Mouse (Mus musculus) CD4-positive helper T cell, adult 2 months (primary cell): Measurements from ENCODE around the gene Wee1.
"Not testable (repeated sequence)": the region's sequence is repeated elsewhere in the genome, so short reads cannot be mapped to it uniquely, and the experiment has no call there.

Source experiments
- DNase-seq: peaks from one replicate; pipeline ENCODE4 v3.0.0-alpha.2; 2012; ENCODE audit warnings: low read depth, missing footprints, low spot score

The Wee1 gene

GRCm38 (mm10) chr7:110121516-110122288 lies at the start of gene Wee1:
Gene Wee1, plus strand, starts transcription at chr7:110122046.
- peak; percentile 98 for DNase-seq

GRCm38 (mm10) chr7:110078168-110078567 lies 43.7 kb upstream of the Wee1 start:
- DNase-seq, result no peak

GRCm38 (mm10) chr7:110083386-110084165 lies 38.3 kb upstream of the Wee1 start:
- DNase-seq, result peak; percentile 59

- DNase-seq, result no peak
These were observed 36.6 kb upstream of the Wee1 start for GRCm38 (mm10) chr7:110085217-110085616.

GRCm38 (mm10) chr7:110087914-110088313 lies 33.9 kb upstream of the Wee1 start:
- DNase-seq, result no peak

GRCm38 (mm10) chr7:110091670-110092069 lies 30.2 kb upstream of the Wee1 start:
- no peak for DNase-seq

- DNase-seq, result no peak
These were observed 25.5 kb upstream of the Wee1 start for GRCm38 (mm10) chr7:110096332-110096731.

- DNase-seq, result no peak
These were observed 24.6 kb upstream of the Wee1 start for GRCm38 (mm10) chr7:110097106-110097793.

GRCm38 (mm10) chr7:110100854-110101253 lies 21.0 kb upstream of the Wee1 start:
- no peak for DNase-seq

GRCm38 (mm10) chr7:110101266-110101665 lies 20.6 kb upstream of the Wee1 start:
- no peak for DNase-seq

- DNase-seq, result no peak
These were observed 16.8 kb upstream of the Wee1 start for GRCm38 (mm10) chr7:110105041-110105440.

GRCm38 (mm10) chr7:110106633-110107032 lies 15.2 kb upstream of the Wee1 start:
- no peak for DNase-seq

- DNase-seq, result not testable (repeated sequence)
These were observed 13.3 kb upstream of the Wee1 start for GRCm38 (mm10) chr7:110108524-110108923.

- DNase-seq, result peak; percentile 77
These were observed 12.8 kb upstream of the Wee1 start for GRCm38 (mm10) chr7:110108967-110109610.

GRCm38 (mm10) chr7:110110061-110110656 lies 11.7 kb upstream of the Wee1 start:
- no peak for DNase-seq

- DNase-seq, result no peak
These were observed 7.1 kb upstream of the Wee1 start for GRCm38 (mm10) chr7:110114699-110115098.

GRCm38 (mm10) chr7:110116731-110117291 lies 5.0 kb upstream of the Wee1 start:
- DNase-seq, result no peak

- DNase-seq, result no peak
These were observed 3.4 kb upstream of the Wee1 start for GRCm38 (mm10) chr7:110118448-110118847.

GRCm38 (mm10) chr7:110120157-110120784 lies 1.6 kb upstream of the Wee1 start:
- peak; percentile 36 for DNase-seq

- no peak for DNase-seq
These were observed 707 bp upstream of the Wee1 start for GRCm38 (mm10) chr7:110121162-110121515.

GRCm38 (mm10) chr7:110122289-110122564 lies 381 bp downstream of the Wee1 start:
- no peak for DNase-seq
